Mouse (Mus musculus): ENCODE measurements at regions not wholly inside any gene's neighbourhood (a gene's known extent, or its start where the extent isn't known, plus 50 kb on each side); places are given as distances from the start of the nearest gene placed in this dataset.
A peak's percentile ranks its signal among the peaks of the same experiment; 100 is the strongest.

DNA sequence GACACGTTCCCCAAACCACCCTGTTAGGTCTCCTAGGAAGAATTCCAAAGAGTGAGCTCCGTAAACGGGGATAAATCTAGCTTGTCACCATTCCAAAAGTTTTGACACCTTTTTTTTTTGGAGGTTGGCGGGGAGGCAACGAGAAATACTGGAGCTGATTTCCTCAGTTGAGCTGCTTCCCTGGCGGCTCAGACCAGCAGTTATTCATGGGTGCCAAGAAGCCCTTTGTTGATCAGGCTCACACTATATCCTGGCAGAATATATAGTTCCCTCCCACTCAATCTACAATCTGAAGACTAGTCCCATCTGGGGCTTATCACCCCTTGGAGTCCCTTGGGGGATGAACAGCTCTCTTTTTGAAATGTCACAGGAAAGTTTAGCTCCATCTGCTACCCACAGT lies 77.5 kb upstream of the Tiam2 start:
- no peak for ATAC-seq

- no peak for ATAC-seq
Measured at GRCm38 (mm10) chr17:3249320-3249719, 77.1 kb upstream of the Tiam2 start.

- no peak for ATAC-seq
Measured at GRCm38 (mm10) chr17:3251176-3251575, 75.2 kb upstream of the Tiam2 start.

DNA sequence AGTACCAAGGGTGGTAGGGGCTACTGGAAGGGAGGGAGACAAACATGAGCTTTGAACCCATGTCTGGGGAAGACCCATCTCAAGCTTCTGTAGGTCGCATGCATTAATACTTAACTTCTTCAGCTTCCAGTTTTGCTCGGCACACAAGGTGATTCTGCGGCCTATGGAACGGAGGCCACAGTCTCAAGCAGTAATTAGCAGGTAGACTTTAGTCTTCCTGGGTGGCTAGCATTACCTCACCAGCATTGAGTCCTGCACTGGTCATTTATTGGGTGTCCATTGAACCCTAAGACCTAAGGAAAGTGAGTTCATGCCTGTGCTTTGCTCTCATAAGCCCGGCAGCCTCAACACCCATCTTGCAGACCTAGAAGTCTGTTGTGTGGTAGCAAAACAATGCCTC lies 74.4 kb upstream of the Tiam2 start:
- no peak for ATAC-seq

- no peak for ATAC-seq
Measured at GRCm38 (mm10) chr17:3253508-3254176, 72.7 kb upstream of the Tiam2 start.

DNA sequence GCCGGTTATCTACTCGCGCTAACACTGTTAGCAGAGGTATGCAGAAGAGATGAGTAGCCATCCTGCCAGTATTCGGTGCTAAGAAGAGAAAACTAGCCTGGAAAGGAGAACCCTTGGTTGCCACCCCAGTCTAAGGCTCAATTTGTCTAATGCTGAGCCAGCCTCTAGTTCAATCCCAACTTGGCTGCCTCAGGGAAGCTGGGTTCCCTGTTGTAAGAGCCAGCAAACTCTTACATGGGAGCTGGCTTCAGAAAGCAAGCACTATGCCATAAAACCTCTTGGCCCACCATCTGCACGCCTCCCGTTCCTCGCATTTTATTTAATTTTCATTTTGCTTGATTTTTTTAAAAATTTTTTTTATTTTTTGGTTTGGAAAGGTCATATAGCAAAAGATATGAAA lies 69.6 kb upstream of the Tiam2 start:
- no peak for ATAC-seq

GRCm38 (mm10) chr17:3258811-3259510 lies 67.4 kb upstream of the Tiam2 start:
- no peak for ATAC-seq

DNA sequence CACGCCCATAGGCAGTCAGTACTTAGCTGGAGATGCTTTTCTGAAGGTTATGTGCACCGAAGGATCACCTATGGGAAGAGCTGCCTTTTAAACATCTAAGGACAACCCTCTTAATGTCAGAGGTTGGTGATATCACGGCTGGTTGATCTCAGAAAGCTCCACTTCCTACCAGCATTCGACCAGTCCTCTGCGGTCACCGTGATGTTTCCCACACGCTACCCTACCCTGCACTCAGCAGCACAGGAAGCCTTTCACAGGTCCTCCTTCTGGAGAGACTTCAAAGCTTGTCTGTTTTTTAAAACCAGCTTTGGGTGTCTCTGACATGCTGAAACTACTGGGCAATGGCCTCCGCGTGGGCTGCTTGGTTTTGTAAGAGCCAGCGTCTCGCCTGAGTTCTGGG lies 65.6 kb upstream of the Tiam2 start:
- ATAC-seq: peak; percentile 43

- peak; percentile 61 for ATAC-seq
Measured at GRCm38 (mm10) chr17:3273108-3274091, 53.0 kb upstream of the Tiam2 start.

- no peak for ATAC-seq
Measured at GRCm38 (mm10) chr17:3274449-3275285, 51.7 kb upstream of the Tiam2 start.
